Mouse (Mus musculus): ENCODE measurements around the gene Slc7a1. TPM values are rescaled to one million over a fixed set of nuclear protein-coding genes. Genes with fewer than 3 reads are reported as not detected.

Gene Slc7a1
- total and polyA plus RNA-seq, 3 experiments: 64.1 to 133 (median 80.9) TPM

GRCm38 (mm10) chr5:148380246-148380504 is 19.5 kb downstream of the Slc7a1 start:
- TF ChIP-seq KAT2A (conservative IDR thresholded peaks at IDR 0.05; ENCODE audit: low read depth, low read length) (no peak), GABPA (IDR thresholded peaks at IDR 0.05; ENCODE audit: low read depth, low read length) (no peak), MEF2A (IDR thresholded peaks at IDR 0.05; ENCODE audit: extremely low read depth, insufficient replicate concordance, low read depth, low read length, poor library complexity, severe bottlenecking) (no peak), ZNF384 (IDR thresholded peaks at IDR 0.05; ENCODE audit: low read depth, low read length) (peak; percentile 74), POLR2AphosphoS2 (IDR thresholded peaks at IDR 0.05; ENCODE audit: low read length) (no peak), BHLHE40 (IDR thresholded peaks at IDR 0.05; ENCODE audit: borderline replicate concordance, low read depth, low read length) (no peak), NRF1 (IDR thresholded peaks at IDR 0.05; ENCODE audit: insufficient read depth, low read depth, low read length, poor library complexity, severe bottlenecking) (no peak), MAX (IDR thresholded peaks at IDR 0.05; ENCODE audit: low read length) (no peak), HCFC1 (IDR thresholded peaks at IDR 0.05; ENCODE audit: low read depth, low read length) (no peak), ELF1 (IDR thresholded peaks at IDR 0.05; ENCODE audit: low read depth, low read length) (no peak), CHD1 (IDR thresholded peaks at IDR 0.05; ENCODE audit: low read depth, low read length) (0 out of 2 replicates have a peak, but pooled peaks have one; percentile 34)
- no peak for DNase-seq (ENCODE audit: low read depth, low spot score)
- H3K79me2 ChIP-seq (ENCODE audit: control insufficient read depth, insufficient read depth, low read length, poor library complexity): peaks cover 66% of the 10 kb centered on the region
- H3K27me3 ChIP-seq (ENCODE audit: control insufficient read depth in 1 of 2, insufficient read depth in 2 of 2, low read length in 2 of 2): no peaks in the 10 kb centered on the region
- H3K4me1 ChIP-seq (ENCODE audit: control insufficient read depth in 1 of 2, insufficient read depth in 2 of 2, low read length in 2 of 2): peaks cover 26 to 47% of the 10 kb centered on the region in 2 experiments
- no peaks in the 10 kb centered on the region for H3K9me3 ChIP-seq (replicated peaks; ENCODE audit: insufficient read depth, low read length)
- H3K27ac ChIP-seq (ENCODE audit: control insufficient read depth, low read depth, low read length): peak overlapping the region; percentile 68
- H3K9ac ChIP-seq (ENCODE audit: control insufficient read depth, low read depth, low read length, poor library complexity, severe bottlenecking): no peak overlapping the region
- peaks cover 41 to 58% of the 10 kb centered on the region in 2 experiments for H3K36me3 ChIP-seq (ENCODE audit: control insufficient read depth in 1 of 2, insufficient read depth in 2 of 2, low read length in 2 of 2)
- H3K4me3 ChIP-seq (ENCODE audit: control insufficient read depth in 1 of 2, insufficient read depth in 1 of 2, low read depth in 2 of 2, low read length in 2 of 2): no peak overlapping the region

GRCm38 (mm10) chr5:148379455-148380245 is 20.1 kb downstream of the Slc7a1 start:
- H3K4me1 ChIP-seq (ENCODE audit: control insufficient read depth in 1 of 2, insufficient read depth in 2 of 2, low read length in 2 of 2): peaks cover 26 to 41% of the 10 kb centered on the region in 2 experiments
- peaks cover 66% of the 10 kb centered on the region for H3K79me2 ChIP-seq (ENCODE audit: control insufficient read depth, insufficient read depth, low read length, poor library complexity)
- H3K27ac ChIP-seq (ENCODE audit: control insufficient read depth, low read depth, low read length): peak overlapping the region; percentile 75
- no peaks in the 10 kb centered on the region for H3K9me3 ChIP-seq (replicated peaks; ENCODE audit: insufficient read depth, low read length)
- peak; percentile 99 for DNase-seq (ENCODE audit: low read depth, low spot score)
- H3K27me3 ChIP-seq (ENCODE audit: control insufficient read depth in 1 of 2, insufficient read depth in 2 of 2, low read length in 2 of 2): no peaks in the 10 kb centered on the region
- peak overlapping the region; percentile 45 for H3K9ac ChIP-seq (ENCODE audit: control insufficient read depth, low read depth, low read length, poor library complexity, severe bottlenecking)
- H3K4me3 ChIP-seq (ENCODE audit: control insufficient read depth in 1 of 2, insufficient read depth in 1 of 2, low read depth in 2 of 2, low read length in 2 of 2): peak overlapping the region in 1 of 2 experiments; percentile 0; a peak in 1 of 4 replicates
- H3K36me3 ChIP-seq (ENCODE audit: control insufficient read depth in 1 of 2, insufficient read depth in 2 of 2, low read length in 2 of 2): peaks cover 41 to 53% of the 10 kb centered on the region in 2 experiments
- TF ChIP-seq MYB (IDR thresholded peaks at IDR 0.05; ENCODE audit: low read depth, low read length) (peak; percentile 58), TAL1 (IDR thresholded peaks at IDR 0.05; ENCODE audit: low read length) (peak; percentile 31), EP300 (IDR thresholded peaks at IDR 0.05; ENCODE audit: low read depth in 1 of 2, low read length in 2 of 2) (peak; percentile 65 to 69), POLR2AphosphoS5 (IDR thresholded peaks at IDR 0.05; ENCODE audit: borderline replicate concordance, low read depth, low read length) (no peak), POLR2A (IDR thresholded peaks at IDR 0.05; ENCODE audit: control insufficient read depth in 1 of 2, insufficient read depth in 1 of 2, low read depth in 1 of 2, low read length in 2 of 2, poor library complexity in 1 of 2) (peak; percentile 80 to 99), UBTF (IDR thresholded peaks at IDR 0.05; ENCODE audit: borderline replicate concordance, insufficient read depth, low read depth, low read length) (no peak), BHLHE40 (IDR thresholded peaks at IDR 0.05; ENCODE audit: borderline replicate concordance, low read depth, low read length) (peak; percentile 68), JUND (IDR thresholded peaks at IDR 0.05; ENCODE audit: low read depth, low read length) (no peak), E2F4 (IDR thresholded peaks at IDR 0.05; ENCODE audit: borderline replicate concordance, low read depth, low read length) (no peak; the same call in 1 of the 2 replicates), MXI1 (IDR thresholded peaks at IDR 0.05; ENCODE audit: low read depth, low read length) (peak; percentile 99), USF2 (IDR thresholded peaks at IDR 0.05; ENCODE audit: borderline replicate concordance in 1 of 2, insufficient read depth in 1 of 2, low read depth in 1 of 2, low read length in 2 of 2) (no peak), MAFK (IDR thresholded peaks at IDR 0.05; ENCODE audit: borderline replicate concordance, low read depth, low read length) (no peak; the same call in 1 of the 2 replicates), RAD21 (IDR thresholded peaks at IDR 0.05; ENCODE audit: low read depth, low read length) (peak; percentile 28), SIN3A (IDR thresholded peaks at IDR 0.05; ENCODE audit: low read length) (peak; percentile 100), NELFE (IDR thresholded peaks at IDR 0.05; ENCODE audit: low read depth, low read length) (peak; percentile 91), RCOR1 (IDR thresholded peaks at IDR 0.05; ENCODE audit: low read depth, low read length) (peak; percentile 71), TBP (IDR thresholded peaks at IDR 0.05; ENCODE audit: low read depth, low read length) (peak; percentile 96), ZKSCAN1 (IDR thresholded peaks at IDR 0.05; ENCODE audit: low read depth, low read length) (no peak; the same call in none of the 2 replicates), USF1 (IDR thresholded peaks at IDR 0.05; ENCODE audit: low read depth, low read length) (peak; percentile 88), KAT2A (conservative IDR thresholded peaks at IDR 0.05; ENCODE audit: low read depth, low read length) (peak; percentile 49; the same call in 1 of the 2 replicates)

All from MEL (cell line).